Mouse (Mus musculus) mesoderm, embryonic 11.5 days (tissue): ENCODE data around the gene Clpp.

Source experiments
- DNase-seq: peaks from one replicate; pipeline ENCODE4 v3.0.0-alpha.2; 2012; ENCODE audit warnings: low read depth, low spot score

Clpp gene

GRCm38 (mm10) chr17:56990115-56990746 is at the start of gene Clpp:
Gene Clpp, plus strand, starts transcription at chr17:56990305.
- peak; percentile 94 for DNase-seq

GRCm38 (mm10) chr17:56950915-56951314 is 39.2 kb upstream of the Clpp start:
- DNase-seq, result peak; percentile 51

DNA sequence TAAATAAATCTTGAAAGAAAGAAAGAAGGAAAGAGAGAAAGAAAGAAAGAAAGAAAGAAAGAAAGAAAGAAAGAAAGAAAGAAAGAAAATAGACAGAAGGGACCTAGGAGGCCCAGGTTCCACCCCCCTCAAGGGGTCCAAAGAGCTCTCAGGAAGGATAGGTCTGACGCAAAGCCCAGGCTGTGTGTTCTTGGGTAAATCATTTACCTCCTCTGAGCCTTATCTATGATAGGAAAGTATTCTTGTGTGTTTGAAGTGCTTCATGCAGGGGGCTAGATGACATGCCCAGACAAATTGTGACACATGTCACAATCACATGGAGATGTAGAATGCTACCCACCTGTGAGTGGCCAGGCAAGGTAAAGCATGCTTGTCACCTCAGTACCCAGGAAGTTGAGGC is 37.5 kb upstream of the Clpp start:
- DNase-seq, result no peak

DNA sequence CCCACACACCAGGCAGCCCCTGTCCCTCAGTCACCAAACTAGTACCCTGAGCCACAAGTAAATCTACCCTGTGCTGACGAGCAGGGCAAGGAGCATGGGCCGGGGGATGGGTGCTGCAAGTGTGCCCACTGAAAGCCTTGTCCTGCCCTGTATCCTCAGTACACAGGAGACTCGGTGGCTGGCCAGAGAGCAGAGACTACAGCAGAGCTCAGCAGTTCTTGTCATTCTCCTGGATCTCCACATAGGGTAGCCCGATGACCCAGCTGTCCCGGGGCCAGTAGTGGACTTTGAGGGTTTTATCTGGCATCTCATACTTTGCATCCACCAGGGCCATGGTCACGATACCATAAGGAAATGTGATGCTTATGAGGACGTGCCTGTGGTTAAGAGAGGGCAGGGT is 35.2 kb upstream of the Clpp start:
- no peak for DNase-seq

- DNase-seq, result no peak
Measured at GRCm38 (mm10) chr17:56957763-56958429, 32.2 kb upstream of the Clpp start.

DNA sequence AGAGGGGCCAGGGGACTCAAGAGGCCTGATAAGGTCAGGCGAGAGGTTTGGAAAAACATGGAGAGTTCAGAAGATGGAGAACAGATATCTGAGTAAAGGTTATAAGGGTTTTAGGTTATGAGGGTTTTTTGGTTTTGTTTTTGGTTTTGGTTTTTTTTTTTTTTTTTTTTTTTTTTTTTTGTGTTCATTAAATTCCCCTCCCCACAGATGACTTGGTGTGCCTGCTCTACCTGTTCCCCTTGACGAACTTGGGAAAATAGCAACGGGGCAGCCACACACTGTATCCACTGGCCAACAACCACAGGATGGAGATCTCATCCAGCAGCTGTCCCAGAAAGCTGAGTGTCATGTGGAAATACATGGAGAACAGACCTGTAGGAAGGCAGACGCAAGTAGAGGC is 31.4 kb upstream of the Clpp start:
- DNase-seq, result no peak

- no peak for DNase-seq
Measured at GRCm38 (mm10) chr17:56961880-56962279, 28.2 kb upstream of the Clpp start.

DNA sequence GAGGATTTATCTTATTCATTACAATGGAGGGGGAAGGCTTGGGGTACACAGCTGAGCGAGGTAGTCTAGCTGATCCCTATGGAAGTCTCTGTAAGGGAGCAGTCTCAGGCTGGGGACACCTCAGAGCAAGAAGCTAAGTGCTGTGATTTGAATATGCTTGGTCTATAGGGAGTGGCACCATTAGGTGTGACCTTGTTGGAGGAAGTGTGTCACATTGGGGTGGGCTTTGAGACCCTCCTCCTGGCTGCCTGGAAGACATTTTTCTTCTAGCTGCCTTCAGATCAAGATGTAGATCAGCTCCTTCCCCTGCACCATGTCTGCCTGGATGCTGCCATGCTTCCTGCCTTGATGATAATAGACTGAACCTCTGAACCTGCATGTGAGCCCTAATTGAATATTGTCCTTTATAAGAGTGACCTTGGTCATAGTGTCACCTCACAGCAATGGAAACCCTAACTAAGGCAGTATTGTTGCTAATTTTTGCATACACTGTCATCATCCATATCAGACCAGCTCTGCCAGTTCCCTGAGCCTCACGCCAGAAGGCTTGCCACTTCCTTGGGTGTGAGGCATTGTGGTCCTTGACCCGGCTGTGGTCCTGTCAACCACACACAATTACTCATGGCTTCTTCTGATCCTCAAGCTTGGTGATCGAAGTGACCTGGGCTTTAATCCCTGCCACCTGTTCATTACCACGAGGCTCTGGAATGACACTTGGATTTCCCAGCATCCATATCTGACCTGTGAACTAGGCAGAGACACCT is 27.3 kb upstream of the Clpp start:
- no peak for DNase-seq

- DNase-seq, result no peak
Measured at GRCm38 (mm10) chr17:56963646-56964045, 26.5 kb upstream of the Clpp start.

DNA sequence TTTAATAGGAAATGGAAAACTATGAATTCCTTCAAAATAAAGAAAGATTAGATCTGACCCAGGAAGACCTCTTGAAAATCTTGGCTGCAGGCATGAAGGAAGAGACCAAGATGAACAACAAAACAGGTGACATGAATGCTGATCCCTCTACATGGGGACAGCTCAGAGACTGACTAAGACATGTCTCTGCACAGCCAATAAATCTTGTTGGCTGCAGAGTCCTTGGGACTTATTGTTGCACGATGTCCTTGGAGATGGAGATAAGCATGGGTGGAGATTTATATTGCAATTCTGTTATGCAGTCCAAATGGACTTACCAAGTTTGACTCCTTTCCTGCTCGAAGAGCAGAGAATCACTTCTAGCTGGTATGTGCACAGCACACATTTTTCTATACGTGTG is 20.8 kb upstream of the Clpp start:
- no peak for DNase-seq

GRCm38 (mm10) chr17:56970081-56970480 is 20.0 kb upstream of the Clpp start:
- DNase-seq, result no peak

- DNase-seq, result no peak
Measured at GRCm38 (mm10) chr17:56973956-56974707, 16.0 kb upstream of the Clpp start.

DNA sequence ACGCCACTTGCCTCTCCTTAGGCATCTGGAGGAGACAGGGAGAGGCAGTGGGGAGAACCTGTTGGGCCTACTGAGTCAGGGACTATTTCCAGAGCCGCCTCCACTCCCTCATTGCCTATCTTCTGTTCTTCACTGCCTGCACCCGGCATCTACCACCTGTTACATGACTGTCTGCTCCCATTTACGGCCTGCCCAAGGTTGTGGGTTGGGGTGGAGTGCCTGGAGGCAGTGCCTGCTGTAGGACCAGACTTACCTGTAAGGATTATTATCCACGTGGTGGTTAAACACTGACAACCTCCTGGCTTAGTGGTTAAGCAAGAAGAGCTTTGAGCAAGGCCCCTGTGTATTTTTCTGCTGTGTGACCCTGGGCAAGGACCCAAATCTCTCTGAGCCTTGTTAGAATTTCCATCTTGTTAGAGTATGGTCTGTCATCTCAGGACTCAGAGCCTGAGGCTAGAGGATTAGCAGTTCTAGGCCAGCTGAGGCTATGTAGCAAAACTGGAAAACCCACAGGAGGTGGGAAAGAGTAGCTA is 15.3 kb upstream of the Clpp start:
- DNase-seq, result no peak

GRCm38 (mm10) chr17:56975391-56975790 is 14.7 kb upstream of the Clpp start:
- DNase-seq, result no peak

DNA sequence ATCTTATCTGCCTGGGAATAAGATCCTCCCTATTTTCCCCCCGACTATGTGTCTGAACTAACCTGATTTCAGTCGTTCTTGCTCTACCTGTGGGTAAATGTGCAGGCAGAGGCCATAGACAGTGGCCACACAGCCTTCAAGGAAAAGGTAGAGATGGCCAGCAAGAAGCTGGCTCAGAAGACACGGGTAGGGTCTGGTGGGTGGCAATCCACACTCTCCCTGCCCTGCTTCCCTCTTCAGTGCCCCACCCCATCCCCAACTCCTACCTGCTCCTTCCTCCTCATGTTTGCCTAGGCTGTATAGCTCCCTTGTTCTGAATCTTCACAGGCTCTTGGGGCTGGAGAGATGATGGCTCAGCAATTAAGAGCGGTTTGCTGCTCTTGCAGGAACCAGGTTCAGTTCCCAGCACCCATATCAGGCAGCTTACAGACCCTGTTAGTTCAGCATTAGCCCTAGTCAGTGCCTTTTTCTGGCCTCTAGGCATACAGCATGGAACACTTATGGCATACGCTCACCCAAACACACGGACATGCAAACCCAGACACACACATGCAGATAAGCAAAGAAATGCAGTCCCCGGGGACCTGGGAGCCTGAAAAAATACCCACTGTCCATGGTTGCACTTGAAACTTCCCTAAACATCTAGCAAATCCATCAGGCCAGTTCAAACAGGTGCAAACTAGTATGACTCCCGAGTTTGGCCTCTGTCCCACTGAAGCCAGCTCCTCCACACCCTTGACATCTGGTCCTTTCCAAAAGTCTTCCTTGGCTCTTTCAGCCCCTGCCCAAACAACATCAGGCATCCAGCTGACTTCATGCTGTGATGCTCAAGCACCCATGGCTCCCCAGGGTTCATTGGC is 13.3 kb upstream of the Clpp start:
- no peak for DNase-seq

- DNase-seq, result no peak
Measured at GRCm38 (mm10) chr17:56979524-56979923, 10.6 kb upstream of the Clpp start.

DNA sequence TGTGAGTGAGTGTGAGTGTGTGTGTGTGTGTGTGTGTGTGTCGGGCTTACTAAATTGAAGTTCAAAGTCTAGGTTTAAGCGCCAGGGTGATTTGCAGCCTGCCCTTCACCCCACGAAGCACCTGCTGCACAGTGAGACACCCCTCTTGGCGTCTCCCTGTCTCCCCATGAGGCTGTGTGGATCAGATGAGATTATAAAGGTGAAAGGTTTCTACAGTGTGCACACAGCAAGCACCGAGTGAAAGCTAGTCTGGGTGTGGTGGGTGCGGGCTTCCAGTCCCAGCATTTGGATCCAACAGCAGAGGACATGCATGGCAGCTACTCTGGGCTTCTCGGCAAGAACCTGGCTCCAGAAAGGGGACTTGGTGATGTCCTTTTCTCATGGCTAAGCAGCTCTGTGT is 9.1 kb upstream of the Clpp start:
- DNase-seq, result no peak

DNA sequence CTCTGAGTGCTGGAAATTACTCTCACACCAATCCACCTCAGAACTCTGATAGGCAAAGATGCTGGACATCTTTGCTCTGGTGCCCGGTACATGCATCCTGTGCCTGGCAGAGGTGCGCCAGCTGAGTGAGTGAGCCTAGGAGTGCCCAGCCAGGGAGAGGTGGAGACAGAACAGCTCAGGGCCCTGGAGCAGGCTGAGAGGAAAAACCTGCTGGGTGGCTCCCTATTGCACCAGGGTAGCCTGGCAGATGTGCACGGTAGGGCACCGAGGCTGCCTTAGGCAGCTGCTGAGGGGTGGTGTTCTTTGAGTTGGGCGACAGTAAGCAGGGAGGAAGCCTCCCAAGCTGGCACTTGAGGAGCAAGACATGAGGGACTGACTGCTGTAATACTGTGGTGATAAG is 8.1 kb upstream of the Clpp start, which contains the start of gene Acer1:
TSS of gene Acer1 (minus strand) at position 114 of the 400 bp plus-strand sequence.
- DNase-seq, result no peak

GRCm38 (mm10) chr17:56984886-56985285 is 5.2 kb upstream of the Clpp start:
- DNase-seq, result no peak

- no peak for DNase-seq
Measured at GRCm38 (mm10) chr17:56985656-56986055, 4.4 kb upstream of the Clpp start.
